Mouse (Mus musculus): ENCODE measurements around the gene Pacrg.

DNA sequence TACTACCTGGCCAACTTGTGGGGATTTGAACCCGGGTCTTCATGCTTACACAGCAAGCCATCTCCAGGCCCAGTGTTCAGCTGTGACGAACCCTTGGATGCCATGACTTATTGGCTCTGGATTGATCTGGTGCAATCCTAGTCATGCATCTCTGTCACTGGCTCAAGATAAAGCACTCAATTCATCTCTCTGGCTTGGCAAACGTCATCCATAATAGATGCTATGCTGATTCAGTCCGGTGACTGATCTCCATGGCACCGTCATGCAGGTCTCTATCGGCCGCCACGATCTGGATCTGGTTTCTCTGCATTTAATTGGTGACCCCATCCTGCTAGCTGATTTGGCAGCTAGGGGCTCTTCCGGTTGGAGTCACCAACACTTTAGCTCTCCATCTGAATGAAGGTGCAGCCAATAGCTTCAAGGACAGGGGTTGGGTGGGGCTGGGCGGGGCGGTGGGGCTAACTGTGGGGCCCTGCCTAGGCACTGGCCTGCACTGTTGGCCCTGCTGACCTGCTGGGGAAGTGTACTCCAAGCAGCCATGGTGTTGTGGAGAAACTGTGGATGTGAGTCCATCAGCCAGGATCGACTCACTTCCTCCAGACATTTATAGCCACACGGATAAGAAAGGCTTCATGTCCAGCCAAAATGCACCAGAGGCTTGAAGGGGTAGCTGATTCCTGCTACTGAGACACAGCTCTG is 470.0 kb downstream of the Pacrg start:
- no peak for TF ChIP-seq POLR2A (IDR thresholded peaks at IDR 0.05; ENCODE audit: extremely low read depth, insufficient read depth, low read length)
- TF ChIP-seq CTCF (IDR thresholded peaks at IDR 0.05; ENCODE audit: extremely low read depth, insufficient read depth, low read length) = no peak
